Mouse (Mus musculus): ENCODE measurements around the gene Gm10959. TPM values are rescaled to one million over a fixed set of nuclear protein-coding genes. Genes with fewer than 3 reads are reported as not detected.

Gene Gm10959
- polyA plus RNA-seq, 1 experiment from 2014 or later = not detected

GRCm38 (mm10) chr3:122878705-122879315 is 40.4 kb downstream of the Gm10959 start:
- no peak overlapping the region for H3K4me2 ChIP-seq (ENCODE audit: low read depth, low read length)
- H3K36me3 ChIP-seq (replicated peaks; ENCODE audit: control insufficient read depth, insufficient read depth, low read depth, low read length) = no peaks in the 10 kb centered on the region
- ATAC-seq (replicated peaks; ENCODE audit: insufficient number of reproducible peaks, low FRiP score, low TSS enrichment, low read depth) = no peak
- 82% methylated on average over 8 of the region's 8 CpGs for WGBS
- no peak overlapping the region for H3K4me3 ChIP-seq (ENCODE audit: low read depth, low read length)
- no peak for DNase-seq (ENCODE audit: low spot score)
- no peak overlapping the region for H3K9ac ChIP-seq (replicated peaks; ENCODE audit: low read length)
- H3K27ac ChIP-seq (replicated peaks; ENCODE audit: low read depth, low read length) = no peak overlapping the region
- H3K9me3 ChIP-seq (replicated peaks; ENCODE audit: control insufficient read depth, low read length) = no peaks in the 10 kb centered on the region
- no peaks in the 10 kb centered on the region for H3K27me3 ChIP-seq (ENCODE audit: control insufficient read depth, insufficient read depth, low read length)
- no peaks in the 10 kb centered on the region for H3K4me1 ChIP-seq (ENCODE audit: control insufficient read depth, insufficient read depth, low read length)

DNA sequence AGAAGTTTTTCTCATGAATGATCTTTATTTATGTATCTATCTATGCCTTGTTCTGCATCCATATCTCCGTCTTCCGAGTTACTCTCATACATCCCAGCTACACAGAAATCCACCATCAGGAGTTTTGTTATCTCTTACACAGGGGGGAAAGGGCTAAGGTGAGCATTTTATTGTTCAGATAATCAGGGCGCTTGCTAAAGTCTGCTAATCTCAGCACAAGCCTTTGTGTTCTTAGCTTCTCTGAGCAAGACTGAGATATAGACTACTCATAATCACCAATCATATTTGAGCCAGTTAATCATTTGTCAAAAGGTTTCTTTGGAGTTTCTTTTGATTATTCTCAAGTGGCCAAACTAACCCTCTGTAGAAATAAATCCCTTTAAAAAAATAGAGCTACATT is 41.6 kb downstream of the Gm10959 start:
- WGBS = 90% methylated on average over 3 of the region's 3 CpGs

DNA sequence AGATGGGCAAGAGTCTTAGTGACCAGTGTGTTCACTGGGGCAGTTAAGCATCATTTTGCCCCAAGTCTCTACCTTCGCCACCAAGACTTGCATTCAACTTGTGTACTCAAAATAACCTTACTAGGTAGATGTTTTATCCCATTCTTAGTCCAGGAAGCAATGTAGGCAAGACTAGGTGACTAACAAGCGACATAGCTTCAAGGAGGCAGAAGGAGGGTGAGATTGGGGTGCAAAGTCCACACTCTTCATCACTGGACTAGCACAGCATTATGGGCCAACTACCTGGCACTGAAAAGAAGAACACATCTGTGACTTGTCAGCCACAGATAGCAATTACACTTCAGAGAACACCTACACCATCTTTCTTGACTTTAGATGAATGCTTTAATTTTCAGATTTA is 42.3 kb downstream of the Gm10959 start:
- Histone ChIP-seq H3K9ac (replicated peaks; ENCODE audit: low read length) (no peak overlapping the region), H3K9me3 (replicated peaks; ENCODE audit: control insufficient read depth, low read length) (no peaks in the 10 kb centered on the region), H3K4me2 (ENCODE audit: low read depth, low read length) (no peak overlapping the region), H3K27ac (replicated peaks; ENCODE audit: low read depth, low read length) (no peak overlapping the region), H3K27me3 (ENCODE audit: control insufficient read depth, insufficient read depth, low read length) (no peaks in the 10 kb centered on the region), H3K36me3 (replicated peaks; ENCODE audit: control insufficient read depth, insufficient read depth, low read depth, low read length) (no peaks in the 10 kb centered on the region), H3K4me3 (ENCODE audit: low read depth, low read length) (no peak overlapping the region), H3K4me1 (ENCODE audit: control insufficient read depth, insufficient read depth, low read length) (no peaks in the 10 kb centered on the region)
- ATAC-seq (replicated peaks; ENCODE audit: insufficient number of reproducible peaks, low FRiP score, low TSS enrichment, low read depth) (no peak), DNase-seq (ENCODE audit: low spot score) (no peak)
- 84% methylated on average over 2 of the region's 2 CpGs for WGBS

More for the DNA sequence above, 41.6 kb downstream of the Gm10959 start:
- Histone ChIP-seq H3K36me3 (replicated peaks; ENCODE audit: control insufficient read depth, insufficient read depth, low read depth, low read length) (no peaks in the 10 kb centered on the region), H3K9me3 (replicated peaks; ENCODE audit: control insufficient read depth, low read length) (no peaks in the 10 kb centered on the region), H3K27me3 (ENCODE audit: control insufficient read depth, insufficient read depth, low read length) (no peaks in the 10 kb centered on the region), H3K4me3 (ENCODE audit: low read depth, low read length) (no peak overlapping the region), H3K4me1 (ENCODE audit: control insufficient read depth, insufficient read depth, low read length) (no peaks in the 10 kb centered on the region), H3K27ac (replicated peaks; ENCODE audit: low read depth, low read length) (no peak overlapping the region), H3K9ac (replicated peaks; ENCODE audit: low read length) (no peak overlapping the region), H3K4me2 (ENCODE audit: low read depth, low read length) (no peak overlapping the region)
- no peak for DNase-seq (ENCODE audit: low spot score)
- no peak for ATAC-seq (replicated peaks; ENCODE audit: insufficient number of reproducible peaks, low FRiP score, low TSS enrichment, low read depth)

DNA sequence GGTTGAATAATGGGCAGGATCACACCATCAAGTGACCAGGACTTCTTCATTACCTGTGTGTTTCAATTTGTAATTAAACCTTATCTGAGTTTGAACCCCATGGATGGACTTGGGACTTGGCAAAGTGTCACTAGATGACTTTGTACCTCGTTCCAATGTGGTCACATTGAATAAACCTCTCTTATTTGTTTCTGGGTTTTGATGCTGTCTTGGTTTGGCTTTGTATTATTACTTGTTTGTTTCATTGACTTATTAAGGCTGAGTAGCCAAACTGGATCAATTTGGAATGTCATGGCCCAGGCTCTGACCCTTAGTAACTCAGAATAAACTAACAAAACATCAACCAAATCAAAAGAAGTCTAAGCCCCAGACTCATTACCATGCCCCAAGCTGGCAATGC is 47.6 kb downstream of the Gm10959 start:
- DNase-seq (ENCODE audit: low spot score) = no peak
- WGBS = 73% methylated on average over 1 of the region's 1 CpGs
- no peak overlapping the region for H3K4me3 ChIP-seq (ENCODE audit: low read depth, low read length)
- no peak for ATAC-seq (replicated peaks; ENCODE audit: insufficient number of reproducible peaks, low FRiP score, low TSS enrichment, low read depth)
- no peak overlapping the region for H3K9ac ChIP-seq (replicated peaks; ENCODE audit: low read length)
- H3K4me1 ChIP-seq (ENCODE audit: control insufficient read depth, insufficient read depth, low read length) = no peaks in the 10 kb centered on the region
- no peaks in the 10 kb centered on the region for H3K36me3 ChIP-seq (replicated peaks; ENCODE audit: control insufficient read depth, insufficient read depth, low read depth, low read length)
- no peak overlapping the region for H3K27ac ChIP-seq (replicated peaks; ENCODE audit: low read depth, low read length)
- H3K4me2 ChIP-seq (ENCODE audit: low read depth, low read length) = no peak overlapping the region
- no peaks in the 10 kb centered on the region for H3K9me3 ChIP-seq (replicated peaks; ENCODE audit: control insufficient read depth, low read length)
- H3K27me3 ChIP-seq (ENCODE audit: control insufficient read depth, insufficient read depth, low read length) = no peaks in the 10 kb centered on the region

GRCm38 (mm10) chr3:122868270-122868669 is 50.9 kb downstream of the Gm10959 start:
- H3K4me1 ChIP-seq (ENCODE audit: control insufficient read depth, insufficient read depth, low read length) = no peaks in the 10 kb centered on the region
- no peaks in the 10 kb centered on the region for H3K27me3 ChIP-seq (ENCODE audit: control insufficient read depth, insufficient read depth, low read length)
- WGBS = 96% methylated on average over 1 of the region's 1 CpGs
- H3K9me3 ChIP-seq (replicated peaks; ENCODE audit: control insufficient read depth, low read length) = no peaks in the 10 kb centered on the region
- H3K4me3 ChIP-seq (ENCODE audit: low read depth, low read length) = no peak overlapping the region
- DNase-seq (ENCODE audit: low spot score) (no peak), ATAC-seq (replicated peaks; ENCODE audit: insufficient number of reproducible peaks, low FRiP score, low TSS enrichment, low read depth) (no peak)
- H3K27ac ChIP-seq (replicated peaks; ENCODE audit: low read depth, low read length) = no peak overlapping the region
- H3K9ac ChIP-seq (replicated peaks; ENCODE audit: low read length) = no peak overlapping the region
- H3K36me3 ChIP-seq (replicated peaks; ENCODE audit: control insufficient read depth, insufficient read depth, low read depth, low read length) = no peaks in the 10 kb centered on the region
- H3K4me2 ChIP-seq (ENCODE audit: low read depth, low read length) = no peak overlapping the region

DNA sequence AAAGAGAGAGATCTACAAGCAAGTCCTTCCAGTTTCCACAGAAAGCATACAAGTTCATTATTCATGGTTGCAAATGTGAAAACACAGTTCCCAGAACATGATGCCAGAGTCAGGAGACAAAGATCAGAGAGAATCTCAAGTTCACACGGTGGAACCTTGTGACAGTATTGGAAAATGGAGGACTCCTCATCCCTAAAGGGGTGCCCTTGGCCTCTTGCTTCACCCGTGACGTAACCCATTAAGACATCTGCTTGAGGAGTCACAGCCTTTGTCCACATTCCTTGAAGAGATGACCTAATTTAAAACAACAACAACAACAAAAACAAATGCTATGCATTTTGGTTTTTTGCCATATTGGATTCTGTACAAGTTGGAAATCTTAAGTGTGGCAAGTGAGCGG is 54.1 kb downstream of the Gm10959 start:
- DNase-seq (ENCODE audit: low spot score) (no peak), ATAC-seq (replicated peaks; ENCODE audit: insufficient number of reproducible peaks, low FRiP score, low TSS enrichment, low read depth) (no peak)
- no peaks in the 10 kb centered on the region for H3K27me3 ChIP-seq (ENCODE audit: control insufficient read depth, insufficient read depth, low read length)
- no peaks in the 10 kb centered on the region for H3K4me1 ChIP-seq (ENCODE audit: control insufficient read depth, insufficient read depth, low read length)
- 88% methylated on average over 4 of the region's 4 CpGs for WGBS
- H3K4me3 ChIP-seq (ENCODE audit: low read depth, low read length) = no peak overlapping the region
- H3K9me3 ChIP-seq (replicated peaks; ENCODE audit: control insufficient read depth, low read length) = no peaks in the 10 kb centered on the region
- no peak overlapping the region for H3K27ac ChIP-seq (replicated peaks; ENCODE audit: low read depth, low read length)
- H3K4me2 ChIP-seq (ENCODE audit: low read depth, low read length) = no peak overlapping the region
- no peak overlapping the region for H3K9ac ChIP-seq (replicated peaks; ENCODE audit: low read length)
- H3K36me3 ChIP-seq (replicated peaks; ENCODE audit: control insufficient read depth, insufficient read depth, low read depth, low read length) = no peaks in the 10 kb centered on the region

Other genes starting within 250 kb of the Gm10959 start
- 4.6 and 4.8 TPM in 2 replicates for gene Pde5a, start 190.4 kb downstream of the Gm10959 start, polyA plus RNA-seq (2014; fragmentation: Nextera tagmentation; extraction: Ambion mirVana)
- gene Fabp2, start 24.3 kb downstream of the Gm10959 start, polyA plus RNA-seq (2014; fragmentation: Nextera tagmentation; extraction: Ambion mirVana) = not detected in 2 replicates
- 81.4 and 88.3 TPM in 2 replicates for gene 1810037I17Rik, start 4.8 kb upstream of the Gm10959 start, polyA plus RNA-seq (2014; fragmentation: Nextera tagmentation; extraction: Ambion mirVana)
- gene Usp53, start 65.2 kb upstream of the Gm10959 start, polyA plus RNA-seq (2014; fragmentation: Nextera tagmentation; extraction: Ambion mirVana) = 4.8 and 5.3 TPM in 2 replicates
- gene Myoz2, start 115.7 kb upstream of the Gm10959 start, polyA plus RNA-seq (2014; fragmentation: Nextera tagmentation; extraction: Ambion mirVana) = 0.78 and 1.3 TPM in 2 replicates